Mouse (Mus musculus): ENCODE measurements around the gene Slc35b2. TPM values are rescaled to one million over a fixed set of nuclear protein-coding genes. Genes with fewer than 3 reads are reported as not detected.

Gene Slc35b2
- polyA plus RNA-seq, 1 experiment from 2014 or later: 127 TPM

GRCm38 (mm10) chr17:45616679-45617078 lies 53.0 kb downstream of the Slc35b2 start:
- H3K36me3 ChIP-seq: no peaks in the 10 kb centered on the region
- no peak for ATAC-seq (ENCODE audit: low FRiP score, low read depth)
- H3K4me3 ChIP-seq: no peak overlapping the region
- no peak overlapping the region for H3K4me2 ChIP-seq (replicated peaks)
- no peaks in the 10 kb centered on the region for H3K9me3 ChIP-seq
- no peak overlapping the region for H3K9ac ChIP-seq
- no peaks in the 10 kb centered on the region for H3K27me3 ChIP-seq
- peaks cover 12% of the 10 kb centered on the region for H3K4me1 ChIP-seq
- H3K27ac ChIP-seq: no peak overlapping the region
- 74% methylated on average over 3 of the region's 3 CpGs for WGBS

Other genes starting within 250 kb of the Slc35b2 start
- gene Cdc5l, start 130.1 kb upstream of the Slc35b2 start, polyA plus RNA-seq (2015; fragmentation: Nextera tagmentation; extraction: Ambion mirVana): 78.8 and 82.5 TPM in 2 replicates
- gene Spats1, start 88.5 kb upstream of the Slc35b2 start, polyA plus RNA-seq (2015; fragmentation: Nextera tagmentation; extraction: Ambion mirVana): 0.70 and 0.98 TPM in 2 replicates
- 22.8 and 23.0 TPM in 2 replicates for gene Aars2, start 57.0 kb upstream of the Slc35b2 start, polyA plus RNA-seq (2015; fragmentation: Nextera tagmentation; extraction: Ambion mirVana)
- gene Tcte1, start 40.4 kb upstream of the Slc35b2 start, polyA plus RNA-seq (2015; fragmentation: Nextera tagmentation; extraction: Ambion mirVana): 0.80 and 1.0 TPM in 2 replicates
- gene Tmem151b, start 14.2 kb upstream of the Slc35b2 start, polyA plus RNA-seq (2015; fragmentation: Nextera tagmentation; extraction: Ambion mirVana): 10.0 and 10.5 TPM in 2 replicates
- gene Nfkbie, start 8.2 kb upstream of the Slc35b2 start, polyA plus RNA-seq (2015; fragmentation: Nextera tagmentation; extraction: Ambion mirVana): 6.2 and 6.3 TPM in 2 replicates
- gene Hsp90ab1, start 9.4 kb downstream of the Slc35b2 start, polyA plus RNA-seq (2015; fragmentation: Nextera tagmentation; extraction: Ambion mirVana): 1,635 and 1,682 TPM in 2 replicates
- 74.0 and 83.4 TPM in 2 replicates for gene Slc29a1, start 35.7 kb downstream of the Slc35b2 start, polyA plus RNA-seq (2015; fragmentation: Nextera tagmentation; extraction: Ambion mirVana)
- gene Mymx, start 38.2 kb downstream of the Slc35b2 start, polyA plus RNA-seq (2015; fragmentation: Nextera tagmentation; extraction: Ambion mirVana): 26.5 and 26.7 TPM in 2 replicates
- gene Capn11, start 95.5 kb downstream of the Slc35b2 start, polyA plus RNA-seq (2015; fragmentation: Nextera tagmentation; extraction: Ambion mirVana): 0.26 and 0.42 TPM in 2 replicates
- 136 and 140 TPM in 2 replicates for gene Mrpl14, start 122.4 kb downstream of the Slc35b2 start, polyA plus RNA-seq (2015; fragmentation: Nextera tagmentation; extraction: Ambion mirVana)
- 33.1 and 36.7 TPM in 2 replicates for gene Tmem63b, start 123.0 kb downstream of the Slc35b2 start, polyA plus RNA-seq (2015; fragmentation: Nextera tagmentation; extraction: Ambion mirVana)
- gene 1600014C23Rik, start 170.0 kb downstream of the Slc35b2 start, polyA plus RNA-seq (2015; fragmentation: Nextera tagmentation; extraction: Ambion mirVana): not detected in 2 replicates